Mouse (Mus musculus): ENCODE measurements around the gene Bcl6. TPM values are rescaled to one million over a fixed set of nuclear protein-coding genes. Genes with fewer than 3 reads are reported as not detected.

The Bcl6 gene
- polyA plus RNA-seq, 1 experiment from 2014 or later, result 0.25 TPM

- Histone ChIP-seq H3K36me3 (replicated peaks; ENCODE audit: control insufficient read depth, insufficient read depth, low read depth, low read length) (no peaks in the 10 kb centered on the region), H3K4me1 (ENCODE audit: control insufficient read depth, insufficient read depth, low read length) (no peaks in the 10 kb centered on the region), H3K4me3 (ENCODE audit: low read depth, low read length) (no peak overlapping the region), H3K9me3 (replicated peaks; ENCODE audit: control insufficient read depth, low read length) (no peaks in the 10 kb centered on the region), H3K9ac (replicated peaks; ENCODE audit: low read length) (no peak overlapping the region), H3K4me2 (ENCODE audit: low read depth, low read length) (no peak overlapping the region), H3K27ac (replicated peaks; ENCODE audit: low read depth, low read length) (no peak overlapping the region), H3K27me3 (ENCODE audit: control insufficient read depth, insufficient read depth, low read length) (no peaks in the 10 kb centered on the region)
- DNase-seq (ENCODE audit: low spot score) (no peak), ATAC-seq (replicated peaks; ENCODE audit: insufficient number of reproducible peaks, low FRiP score, low TSS enrichment, low read depth) (peak; percentile 62; the same call in 1 of the 2 replicates)
- WGBS, result 70% methylated on average over 4 of the region's 4 CpGs
Observed at GRCm38 (mm10) chr16:23952101-23952727, 36.4 kb downstream of the Bcl6 start.

DNA sequence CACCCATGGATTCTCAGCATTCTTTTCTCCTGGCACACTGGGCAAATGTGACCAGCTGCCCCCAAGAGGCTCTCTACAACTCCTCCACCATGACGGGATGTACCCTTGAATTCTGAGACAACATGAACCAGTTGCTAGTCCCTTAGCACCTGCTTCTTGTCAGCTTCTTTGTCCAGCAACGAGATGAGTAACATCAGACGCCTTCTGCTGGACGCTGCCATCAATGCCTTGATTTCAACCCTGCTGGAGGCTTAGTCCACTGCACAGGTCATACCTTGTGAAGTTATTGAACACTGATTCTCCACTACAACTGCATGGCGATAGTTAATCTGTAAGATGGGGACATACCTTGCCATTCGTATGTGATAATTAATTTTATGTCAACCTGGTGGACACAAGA, 41.0 kb downstream of the Bcl6 start:
- Histone ChIP-seq H3K4me2 (ENCODE audit: low read depth, low read length) (no peak overlapping the region), H3K9me3 (replicated peaks; ENCODE audit: control insufficient read depth, low read length) (no peaks in the 10 kb centered on the region), H3K9ac (replicated peaks; ENCODE audit: low read length) (no peak overlapping the region), H3K4me1 (ENCODE audit: control insufficient read depth, insufficient read depth, low read length) (no peaks in the 10 kb centered on the region), H3K36me3 (replicated peaks; ENCODE audit: control insufficient read depth, insufficient read depth, low read depth, low read length) (no peaks in the 10 kb centered on the region), H3K4me3 (ENCODE audit: low read depth, low read length) (no peak overlapping the region), H3K27me3 (ENCODE audit: control insufficient read depth, insufficient read depth, low read length) (no peaks in the 10 kb centered on the region), H3K27ac (replicated peaks; ENCODE audit: low read depth, low read length) (no peak overlapping the region)
- ATAC-seq (replicated peaks; ENCODE audit: insufficient number of reproducible peaks, low FRiP score, low TSS enrichment, low read depth) (no peak), DNase-seq (ENCODE audit: low spot score) (no peak)
- 86% methylated on average over 6 of the region's 6 CpGs for WGBS

GRCm38 (mm10) chr16:23944801-23945200, 43.9 kb downstream of the Bcl6 start:
- 72% methylated on average over 3 of the region's 3 CpGs for WGBS
- Histone ChIP-seq H3K4me2 (ENCODE audit: low read depth, low read length) (no peak overlapping the region), H3K27me3 (ENCODE audit: control insufficient read depth, insufficient read depth, low read length) (no peaks in the 10 kb centered on the region), H3K4me3 (ENCODE audit: low read depth, low read length) (no peak overlapping the region), H3K27ac (replicated peaks; ENCODE audit: low read depth, low read length) (no peak overlapping the region), H3K9ac (replicated peaks; ENCODE audit: low read length) (no peak overlapping the region), H3K36me3 (replicated peaks; ENCODE audit: control insufficient read depth, insufficient read depth, low read depth, low read length) (no peaks in the 10 kb centered on the region), H3K9me3 (replicated peaks; ENCODE audit: control insufficient read depth, low read length) (no peaks in the 10 kb centered on the region), H3K4me1 (ENCODE audit: control insufficient read depth, insufficient read depth, low read length) (no peaks in the 10 kb centered on the region)
- ATAC-seq (replicated peaks; ENCODE audit: insufficient number of reproducible peaks, low FRiP score, low TSS enrichment, low read depth) (no peak), DNase-seq (ENCODE audit: low spot score) (no peak)

GRCm38 (mm10) chr16:23934397-23934796, 54.3 kb downstream of the Bcl6 start:
- Histone ChIP-seq H3K4me3 (ENCODE audit: low read depth, low read length) (no peak overlapping the region), H3K4me1 (ENCODE audit: control insufficient read depth, insufficient read depth, low read length) (no peaks in the 10 kb centered on the region), H3K27ac (replicated peaks; ENCODE audit: low read depth, low read length) (no peak overlapping the region), H3K36me3 (replicated peaks; ENCODE audit: control insufficient read depth, insufficient read depth, low read depth, low read length) (no peaks in the 10 kb centered on the region), H3K9ac (replicated peaks; ENCODE audit: low read length) (no peak overlapping the region), H3K9me3 (replicated peaks; ENCODE audit: control insufficient read depth, low read length) (no peaks in the 10 kb centered on the region), H3K27me3 (ENCODE audit: control insufficient read depth, insufficient read depth, low read length) (no peaks in the 10 kb centered on the region), H3K4me2 (ENCODE audit: low read depth, low read length) (no peak overlapping the region)
- 68% methylated on average over 2 of the region's 2 CpGs for WGBS
- DNase-seq (ENCODE audit: low spot score), result no peak
- ATAC-seq (replicated peaks; ENCODE audit: insufficient number of reproducible peaks, low FRiP score, low TSS enrichment, low read depth), result no peak

GRCm38 (mm10) chr16:23932294-23932693, 56.4 kb downstream of the Bcl6 start, which contains the start of gene Rtp2:
Rtp2 (minus strand) TSS chr16:23932394.
- Histone ChIP-seq H3K4me1 (ENCODE audit: control insufficient read depth, insufficient read depth, low read length) (no peaks in the 10 kb centered on the region), H3K4me2 (ENCODE audit: low read depth, low read length) (no peak within 1 kb of the TSS), H3K9ac (replicated peaks; ENCODE audit: low read length) (no peak within 1 kb of the TSS), H3K27me3 (ENCODE audit: control insufficient read depth, insufficient read depth, low read length) (no peaks in the 10 kb centered on the region), H3K4me3 (ENCODE audit: low read depth, low read length) (no peak within 1 kb of the TSS), H3K9me3 (replicated peaks; ENCODE audit: control insufficient read depth, low read length) (no peaks in the 10 kb centered on the region), H3K36me3 (replicated peaks; ENCODE audit: control insufficient read depth, insufficient read depth, low read depth, low read length) (no peaks in the 10 kb centered on the region), H3K27ac (replicated peaks; ENCODE audit: low read depth, low read length) (no peak within 1 kb of the TSS)
- ATAC-seq (replicated peaks; ENCODE audit: insufficient number of reproducible peaks, low FRiP score, low TSS enrichment, low read depth) (no peak), DNase-seq (ENCODE audit: low spot score) (no peak)
- WGBS, result 79% methylated on average over 11 of the region's 11 CpGs

DNA sequence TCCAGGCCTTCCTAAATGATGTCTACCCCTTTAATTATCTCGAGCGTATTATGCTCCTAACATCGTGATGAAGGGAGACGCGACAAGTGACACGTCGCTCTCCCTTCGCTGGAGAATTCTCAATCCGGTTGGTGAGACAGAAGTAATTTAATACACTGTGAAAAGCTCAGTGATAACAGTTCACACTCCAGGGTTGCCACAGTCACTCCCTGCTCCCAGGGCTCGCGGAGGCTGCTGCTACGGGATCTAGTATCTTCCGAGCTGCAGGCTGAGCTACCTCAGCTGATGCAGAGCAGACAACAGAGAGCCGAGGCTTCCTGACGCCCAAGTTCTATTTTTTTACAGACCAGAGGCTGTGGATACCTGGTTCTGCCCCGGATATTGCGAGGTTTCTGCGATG, 57.4 kb downstream of the Bcl6 start:
- Histone ChIP-seq H3K4me1 (ENCODE audit: control insufficient read depth, insufficient read depth, low read length) (no peaks in the 10 kb centered on the region), H3K9me3 (replicated peaks; ENCODE audit: control insufficient read depth, low read length) (no peaks in the 10 kb centered on the region), H3K27ac (replicated peaks; ENCODE audit: low read depth, low read length) (no peak overlapping the region), H3K36me3 (replicated peaks; ENCODE audit: control insufficient read depth, insufficient read depth, low read depth, low read length) (no peaks in the 10 kb centered on the region), H3K4me3 (ENCODE audit: low read depth, low read length) (no peak overlapping the region), H3K4me2 (ENCODE audit: low read depth, low read length) (no peak overlapping the region), H3K27me3 (ENCODE audit: control insufficient read depth, insufficient read depth, low read length) (no peaks in the 10 kb centered on the region), H3K9ac (replicated peaks; ENCODE audit: low read length) (no peak overlapping the region)
- DNase-seq (ENCODE audit: low spot score) (no peak), ATAC-seq (replicated peaks; ENCODE audit: insufficient number of reproducible peaks, low FRiP score, low TSS enrichment, low read depth) (no peak)
- WGBS, result 84% methylated on average over 18 of the region's 18 CpGs

- H3K27ac ChIP-seq (replicated peaks; ENCODE audit: low read depth, low read length), result no peak overlapping the region
- 88% methylated on average over 3 of the region's 3 CpGs for WGBS
Observed at GRCm38 (mm10) chr16:23930426-23931073, 58.1 kb downstream of the Bcl6 start.

GRCm38 (mm10) chr16:23927301-23928114, 61.1 kb downstream of the Bcl6 start:
- no peak for DNase-seq (ENCODE audit: low spot score)
- no peaks in the 10 kb centered on the region for H3K36me3 ChIP-seq (replicated peaks; ENCODE audit: control insufficient read depth, insufficient read depth, low read depth, low read length)
- ATAC-seq (replicated peaks; ENCODE audit: insufficient number of reproducible peaks, low FRiP score, low TSS enrichment, low read depth), result no peak
- H3K4me2 ChIP-seq (ENCODE audit: low read depth, low read length), result no peak overlapping the region
- H3K9me3 ChIP-seq (replicated peaks; ENCODE audit: control insufficient read depth, low read length), result no peaks in the 10 kb centered on the region
- H3K4me3 ChIP-seq (ENCODE audit: low read depth, low read length), result no peak overlapping the region
- H3K9ac ChIP-seq (replicated peaks; ENCODE audit: low read length), result no peak overlapping the region
- WGBS, result 92% methylated on average over 33 of the region's 33 CpGs
- H3K27ac ChIP-seq (replicated peaks; ENCODE audit: low read depth, low read length), result no peak overlapping the region
- no peaks in the 10 kb centered on the region for H3K4me1 ChIP-seq (ENCODE audit: control insufficient read depth, insufficient read depth, low read length)
- no peaks in the 10 kb centered on the region for H3K27me3 ChIP-seq (ENCODE audit: control insufficient read depth, insufficient read depth, low read length)

More at GRCm38 (mm10) chr16:23930426-23931073, 58.1 kb downstream of the Bcl6 start:
- Histone ChIP-seq H3K4me2 (ENCODE audit: low read depth, low read length) (no peak overlapping the region), H3K36me3 (replicated peaks; ENCODE audit: control insufficient read depth, insufficient read depth, low read depth, low read length) (no peaks in the 10 kb centered on the region), H3K9me3 (replicated peaks; ENCODE audit: control insufficient read depth, low read length) (no peaks in the 10 kb centered on the region), H3K9ac (replicated peaks; ENCODE audit: low read length) (no peak overlapping the region), H3K4me1 (ENCODE audit: control insufficient read depth, insufficient read depth, low read length) (no peaks in the 10 kb centered on the region), H3K27me3 (ENCODE audit: control insufficient read depth, insufficient read depth, low read length) (no peaks in the 10 kb centered on the region), H3K4me3 (ENCODE audit: low read depth, low read length) (no peak overlapping the region)
- ATAC-seq (replicated peaks; ENCODE audit: insufficient number of reproducible peaks, low FRiP score, low TSS enrichment, low read depth) (no peak), DNase-seq (ENCODE audit: low spot score) (no peak)

All from embryonic facial prominence, embryonic 11.5 days (tissue).